Mouse (Mus musculus): ENCODE measurements around the gene Bbs7. TPM values are rescaled to one million over a fixed set of nuclear protein-coding genes. Genes with fewer than 3 reads are reported as not detected.

Gene Bbs7
- polyA plus RNA-seq, 1 experiment from 2014 or later = 13.8 TPM

DNA sequence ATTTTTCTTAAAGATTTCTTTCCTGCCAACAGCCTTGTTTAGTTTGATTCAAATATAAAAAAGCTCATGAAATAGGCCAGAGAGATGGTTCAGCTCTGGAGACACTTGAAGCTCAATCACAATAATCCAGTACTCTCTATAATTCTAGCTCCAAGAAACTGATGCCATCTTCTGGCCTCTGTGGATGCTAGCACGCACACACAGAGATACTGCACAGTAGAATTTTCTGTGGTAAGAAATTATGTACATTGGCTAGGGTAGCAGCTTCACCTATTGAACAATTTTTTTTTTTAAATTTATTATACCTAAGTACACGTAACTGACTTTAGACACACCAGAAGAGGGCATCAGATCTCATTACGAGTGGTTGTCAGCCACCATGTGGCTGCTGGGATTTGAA, 49.6 kb downstream of the Bbs7 start:
- no peaks in the 10 kb centered on the region for H3K9me3 ChIP-seq (ENCODE audit: control insufficient read depth, low read depth, low read length)
- H3K4me1 ChIP-seq (ENCODE audit: control insufficient read depth, insufficient read depth, low read length) = no peaks in the 10 kb centered on the region
- no peak overlapping the region for H3K27ac ChIP-seq (ENCODE audit: low read length)
- H3K9ac ChIP-seq (replicated peaks; ENCODE audit: low read depth, low read length) = no peak overlapping the region
- ATAC-seq (ENCODE audit: insufficient number of reproducible peaks, insufficient read depth, low FRiP score, low read depth) = no peak
- no peak overlapping the region for H3K4me3 ChIP-seq (ENCODE audit: low read depth, low read length)
- H3K4me2 ChIP-seq (replicated peaks; ENCODE audit: low read depth, low read length) = no peak overlapping the region
- WGBS = 89% methylated on average over 3 of the region's 3 CpGs
- peaks cover 73% of the 10 kb centered on the region for H3K36me3 ChIP-seq (ENCODE audit: control insufficient read depth, insufficient read depth, low read length)
- H3K27me3 ChIP-seq (ENCODE audit: control insufficient read depth, insufficient read depth, low read length) = no peaks in the 10 kb centered on the region

DNA sequence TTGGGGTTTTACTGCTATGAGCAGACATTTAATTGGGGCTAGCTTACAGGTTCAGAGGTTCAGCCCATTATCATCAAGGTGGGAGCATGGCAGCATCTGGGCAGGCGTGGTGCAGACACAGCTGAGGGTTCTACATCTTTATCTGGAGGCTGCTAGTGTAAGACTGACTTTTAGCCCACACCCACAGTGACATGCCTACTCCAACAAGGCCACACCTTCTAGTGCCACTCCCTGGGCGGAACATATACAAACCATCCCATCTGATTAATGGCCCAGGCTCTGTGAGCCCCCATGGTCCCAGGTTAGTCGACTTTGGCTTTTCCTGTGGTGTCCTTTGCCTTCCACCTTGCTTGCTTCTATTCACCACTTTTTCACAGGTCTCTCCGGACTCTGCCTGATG, 53.7 kb downstream of the Bbs7 start:
- ATAC-seq (ENCODE audit: insufficient number of reproducible peaks, insufficient read depth, low FRiP score, low read depth) = peak; percentile 28; the same call in 1 of the 2 replicates
- H3K36me3 ChIP-seq (ENCODE audit: control insufficient read depth, insufficient read depth, low read length) = peaks cover 67% of the 10 kb centered on the region
- 70% methylated on average over 4 of the region's 4 CpGs for WGBS

DNA sequence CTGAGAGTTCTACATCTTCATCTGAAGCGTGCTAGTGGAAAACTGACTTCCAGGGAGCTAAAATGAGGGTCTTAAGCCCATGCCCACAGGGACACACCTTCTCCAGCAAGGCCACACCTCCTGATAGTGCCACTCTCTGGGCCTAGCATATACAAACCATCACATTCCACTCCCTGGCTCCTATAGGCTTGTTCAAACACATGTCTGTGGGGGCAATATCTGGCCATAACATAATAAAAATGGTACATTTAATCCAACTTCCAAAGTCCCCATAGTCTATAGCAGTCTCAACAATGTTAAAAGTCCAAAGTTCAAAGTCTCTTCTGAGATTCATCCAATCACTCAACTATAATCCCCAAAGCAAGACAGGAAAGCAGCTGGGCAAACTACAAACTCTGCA, 55.7 kb downstream of the Bbs7 start:
- 95% methylated on average over 1 of the region's 1 CpGs for WGBS
- no peaks in the 10 kb centered on the region for H3K4me1 ChIP-seq (ENCODE audit: control insufficient read depth, insufficient read depth, low read length)
- H3K4me2 ChIP-seq (replicated peaks; ENCODE audit: low read depth, low read length) = no peak overlapping the region
- peaks cover 52% of the 10 kb centered on the region for H3K36me3 ChIP-seq (ENCODE audit: control insufficient read depth, insufficient read depth, low read length)
- no peaks in the 10 kb centered on the region for H3K27me3 ChIP-seq (ENCODE audit: control insufficient read depth, insufficient read depth, low read length)
- H3K27ac ChIP-seq (ENCODE audit: low read length) = no peak overlapping the region
- H3K9ac ChIP-seq (replicated peaks; ENCODE audit: low read depth, low read length) = no peak overlapping the region
- no peak overlapping the region for H3K4me3 ChIP-seq (ENCODE audit: low read depth, low read length)
- ATAC-seq (ENCODE audit: insufficient number of reproducible peaks, insufficient read depth, low FRiP score, low read depth) = no peak
- no peaks in the 10 kb centered on the region for H3K9me3 ChIP-seq (ENCODE audit: control insufficient read depth, low read depth, low read length)

More for the DNA sequence above, 53.7 kb downstream of the Bbs7 start:
- Histone ChIP-seq H3K4me1 (ENCODE audit: control insufficient read depth, insufficient read depth, low read length) (no peaks in the 10 kb centered on the region), H3K4me2 (replicated peaks; ENCODE audit: low read depth, low read length) (no peak overlapping the region), H3K27me3 (ENCODE audit: control insufficient read depth, insufficient read depth, low read length) (no peaks in the 10 kb centered on the region), H3K4me3 (ENCODE audit: low read depth, low read length) (no peak overlapping the region), H3K27ac (ENCODE audit: low read length) (no peak overlapping the region), H3K9ac (replicated peaks; ENCODE audit: low read depth, low read length) (no peak overlapping the region), H3K9me3 (ENCODE audit: control insufficient read depth, low read depth, low read length) (no peaks in the 10 kb centered on the region)

DNA sequence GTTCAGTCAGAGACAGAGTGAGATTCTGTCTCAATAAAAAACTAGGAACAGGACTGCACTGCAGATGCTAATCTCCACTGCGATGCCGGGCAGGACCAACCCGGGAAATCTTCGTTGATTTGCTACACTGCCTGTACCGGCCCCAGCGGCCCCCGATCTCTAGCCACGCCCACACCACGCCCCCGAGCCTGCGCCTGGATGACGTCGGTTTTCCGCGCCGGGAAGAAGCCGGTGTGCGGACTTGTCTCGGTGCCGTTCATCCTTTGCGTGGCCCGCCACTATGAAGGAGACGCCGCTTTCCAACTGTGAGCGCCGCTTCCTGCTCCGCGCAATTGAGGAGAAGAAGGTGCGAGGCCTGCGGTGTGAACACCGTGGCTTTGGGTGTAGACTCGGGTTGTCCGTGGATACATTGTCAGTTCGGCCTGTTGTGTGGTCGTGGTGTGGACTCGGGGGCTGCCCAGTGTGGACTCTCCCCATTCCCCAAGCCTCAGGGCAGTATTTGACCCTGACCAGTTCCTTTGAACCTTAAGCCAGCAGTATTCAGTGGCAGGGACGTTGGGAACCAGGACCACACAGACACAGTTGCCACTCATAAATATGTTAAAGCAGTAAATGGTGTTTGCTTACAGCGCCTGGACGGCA, 60.8 kb downstream of the Bbs7 start, which contains the start of gene Exosc9:
Gene Exosc9, plus strand, starts transcription at position 201 of the 642 bp plus-strand sequence.
- no peaks in the 10 kb centered on the region for H3K27me3 ChIP-seq (ENCODE audit: control insufficient read depth, insufficient read depth, low read length)
- peaks cover 22% of the 10 kb centered on the region; the same call in 1 of the 2 replicates for H3K36me3 ChIP-seq (ENCODE audit: control insufficient read depth, insufficient read depth, low read length)
- peak within 1 kb of the TSS; percentile 88 for H3K4me2 ChIP-seq (replicated peaks; ENCODE audit: low read depth, low read length)
- ATAC-seq (ENCODE audit: insufficient number of reproducible peaks, insufficient read depth, low FRiP score, low read depth) = peak; percentile 94
- WGBS = under 1% methylated on average over 39 of the region's 39 CpGs
- no peaks in the 10 kb centered on the region for H3K9me3 ChIP-seq (ENCODE audit: control insufficient read depth, low read depth, low read length)
- H3K27ac ChIP-seq (ENCODE audit: low read length) = peak within 1 kb of the TSS; percentile 39; the same call in 1 of the 2 replicates
- peak within 1 kb of the TSS; percentile 65 for H3K9ac ChIP-seq (replicated peaks; ENCODE audit: low read depth, low read length)
- H3K4me1 ChIP-seq (ENCODE audit: control insufficient read depth, insufficient read depth, low read length) = 0 out of 2 replicates have a peak, but pooled peaks cover 5% of the 10 kb centered on the region
- H3K4me3 ChIP-seq (ENCODE audit: low read depth, low read length) = peak within 1 kb of the TSS; percentile 92

DNA sequence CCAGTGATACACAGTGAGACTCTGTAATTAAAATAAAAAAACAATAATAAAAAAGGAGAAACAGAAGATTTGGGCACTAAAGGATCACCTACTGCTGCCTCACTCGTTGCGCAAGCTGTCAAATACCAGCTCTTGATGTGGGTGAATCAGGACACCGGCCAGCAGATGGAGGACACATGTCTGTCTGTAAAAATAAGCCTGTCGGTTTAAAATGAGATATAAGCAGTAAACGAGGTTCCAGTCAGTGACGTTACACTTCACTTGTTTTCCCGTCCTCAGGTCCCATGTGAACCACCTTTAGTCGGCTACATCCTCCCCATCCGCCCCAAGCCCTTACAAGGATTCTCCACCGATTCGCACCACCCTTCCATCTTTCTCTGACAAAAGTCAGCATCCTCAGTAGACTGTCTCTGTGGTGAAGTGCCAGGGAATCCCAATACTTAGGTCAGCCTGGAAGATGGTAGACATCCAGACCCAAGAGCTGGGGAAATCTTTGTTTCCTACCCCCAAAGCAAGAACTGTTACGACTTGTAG, 61.4 kb downstream of the Bbs7 start:
- WGBS = 21% methylated on average over 12 of the region's 12 CpGs
- peak overlapping the region; percentile 33; the same call in 1 of the 2 replicates for H3K27ac ChIP-seq (ENCODE audit: low read length)
- no peaks in the 10 kb centered on the region for H3K27me3 ChIP-seq (ENCODE audit: control insufficient read depth, insufficient read depth, low read length)
- H3K9me3 ChIP-seq (ENCODE audit: control insufficient read depth, low read depth, low read length) = no peaks in the 10 kb centered on the region
- peaks cover 19% of the 10 kb centered on the region; the same call in 1 of the 2 replicates for H3K36me3 ChIP-seq (ENCODE audit: control insufficient read depth, insufficient read depth, low read length)
- no peak; the same call in 1 of the 2 replicates for ATAC-seq (ENCODE audit: insufficient number of reproducible peaks, insufficient read depth, low FRiP score, low read depth)
- 0 out of 2 replicates have a peak overlapping the region, but pooled peaks have one; percentile 65 for H3K9ac ChIP-seq (replicated peaks; ENCODE audit: low read depth, low read length)
- H3K4me2 ChIP-seq (replicated peaks; ENCODE audit: low read depth, low read length) = peak overlapping the region; percentile 88
- peak overlapping the region; percentile 92 for H3K4me3 ChIP-seq (ENCODE audit: low read depth, low read length)
- 0 out of 2 replicates have a peak, but pooled peaks cover 5% of the 10 kb centered on the region for H3K4me1 ChIP-seq (ENCODE audit: control insufficient read depth, insufficient read depth, low read length)

DNA sequence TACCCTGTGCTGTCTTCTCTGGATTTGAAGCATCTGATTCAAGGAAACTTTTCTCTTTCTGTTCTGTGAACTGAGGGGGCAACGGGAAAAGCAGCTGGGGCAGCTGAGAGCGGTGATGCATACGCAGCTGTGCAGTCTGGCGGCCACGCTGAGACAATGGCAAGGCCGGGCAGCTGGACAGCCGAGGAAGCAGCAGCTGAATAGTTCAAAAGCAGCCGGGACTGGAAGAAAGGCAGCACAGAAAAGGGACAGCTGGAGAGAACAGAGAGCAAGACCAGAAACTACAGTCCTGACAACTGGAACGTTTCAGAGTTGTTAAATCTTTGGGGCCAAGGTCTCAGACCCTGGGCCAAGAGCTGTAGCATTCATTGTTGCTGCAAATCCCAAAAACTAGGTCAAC, 61.9 kb downstream of the Bbs7 start:
- peaks cover 17% of the 10 kb centered on the region; the same call in 1 of the 2 replicates for H3K36me3 ChIP-seq (ENCODE audit: control insufficient read depth, insufficient read depth, low read length)
- no peak; the same call in 1 of the 2 replicates for ATAC-seq (ENCODE audit: insufficient number of reproducible peaks, insufficient read depth, low FRiP score, low read depth)
- H3K4me2 ChIP-seq (replicated peaks; ENCODE audit: low read depth, low read length) = peak overlapping the region; percentile 88
- no peak overlapping the region; the same call in 1 of the 2 replicates for H3K27ac ChIP-seq (ENCODE audit: low read length)
- WGBS = 44% methylated on average over 9 of the region's 9 CpGs
- H3K9ac ChIP-seq (replicated peaks; ENCODE audit: low read depth, low read length) = no peak overlapping the region
- H3K4me1 ChIP-seq (ENCODE audit: control insufficient read depth, insufficient read depth, low read length) = 0 out of 2 replicates have a peak, but pooled peaks cover 5% of the 10 kb centered on the region
- H3K4me3 ChIP-seq (ENCODE audit: low read depth, low read length) = no peak overlapping the region
- no peaks in the 10 kb centered on the region for H3K27me3 ChIP-seq (ENCODE audit: control insufficient read depth, insufficient read depth, low read length)
- H3K9me3 ChIP-seq (ENCODE audit: control insufficient read depth, low read depth, low read length) = no peaks in the 10 kb centered on the region

DNA sequence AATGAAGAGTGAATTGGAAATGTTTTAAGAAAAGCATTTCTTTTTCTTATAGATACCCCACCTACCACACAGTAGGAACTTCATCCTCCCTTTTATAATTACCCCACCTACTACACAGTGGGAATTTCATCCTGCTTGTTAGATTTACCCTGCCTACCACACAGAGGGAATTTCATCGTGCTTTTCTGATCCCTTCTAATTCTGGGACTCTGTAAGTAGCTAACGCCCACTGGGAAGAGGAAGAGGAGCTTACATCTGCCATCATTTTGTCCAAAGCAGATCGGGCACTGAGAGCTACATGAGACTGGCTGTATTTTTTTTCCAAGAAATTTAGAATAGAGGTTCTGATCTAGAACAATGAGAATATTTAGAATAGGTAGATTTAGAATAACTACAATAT, 68.3 kb downstream of the Bbs7 start:
- ATAC-seq (ENCODE audit: insufficient number of reproducible peaks, insufficient read depth, low FRiP score, low read depth) = no peak
- whole genome bisulfite sequencing = 73% methylated on average over 3 of the region's 3 CpGs
- Histone ChIP-seq H3K27me3 (ENCODE audit: control insufficient read depth, insufficient read depth, low read length) (no peaks in the 10 kb centered on the region), H3K9me3 (ENCODE audit: control insufficient read depth, low read depth, low read length) (no peaks in the 10 kb centered on the region), H3K27ac (ENCODE audit: low read length) (no peak overlapping the region), H3K4me2 (replicated peaks; ENCODE audit: low read depth, low read length) (no peak overlapping the region), H3K4me3 (ENCODE audit: low read depth, low read length) (no peak overlapping the region), H3K4me1 (ENCODE audit: control insufficient read depth, insufficient read depth, low read length) (no peaks in the 10 kb centered on the region), H3K9ac (replicated peaks; ENCODE audit: low read depth, low read length) (no peak overlapping the region), H3K36me3 (ENCODE audit: control insufficient read depth, insufficient read depth, low read length) (no peaks in the 10 kb centered on the region)

DNA sequence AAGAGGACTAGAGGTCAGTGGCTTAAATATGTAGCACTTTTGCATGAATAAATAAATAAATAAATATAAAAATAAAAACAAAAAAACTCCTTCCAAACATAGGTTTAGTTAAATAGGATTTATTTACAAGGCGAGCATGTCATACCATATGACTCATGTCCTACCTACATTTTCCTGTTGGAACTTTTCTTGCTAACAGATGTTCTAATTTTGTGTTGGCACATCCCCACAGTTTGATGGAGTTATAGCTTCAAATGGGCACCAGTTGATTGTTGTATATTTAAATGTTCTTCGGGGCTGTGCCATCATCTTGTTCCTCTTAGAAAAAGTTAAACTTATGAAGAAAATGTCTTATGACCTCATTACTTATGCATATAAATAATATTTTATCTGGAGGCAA, 71.9 kb downstream of the Bbs7 start:
- no peak overlapping the region for H3K9ac ChIP-seq (replicated peaks; ENCODE audit: low read depth, low read length)
- H3K27ac ChIP-seq (ENCODE audit: low read length) = no peak overlapping the region
- no peak overlapping the region for H3K4me2 ChIP-seq (replicated peaks; ENCODE audit: low read depth, low read length)
- ATAC-seq (ENCODE audit: insufficient number of reproducible peaks, insufficient read depth, low FRiP score, low read depth) = no peak
- H3K27me3 ChIP-seq (ENCODE audit: control insufficient read depth, insufficient read depth, low read length) = no peaks in the 10 kb centered on the region
- 89% methylated on average over 2 of the region's 2 CpGs for WGBS
- no peaks in the 10 kb centered on the region for H3K9me3 ChIP-seq (ENCODE audit: control insufficient read depth, low read depth, low read length)
- no peak overlapping the region for H3K4me3 ChIP-seq (ENCODE audit: low read depth, low read length)
- H3K4me1 ChIP-seq (ENCODE audit: control insufficient read depth, insufficient read depth, low read length) = no peaks in the 10 kb centered on the region
- H3K36me3 ChIP-seq (ENCODE audit: control insufficient read depth, insufficient read depth, low read length) = no peaks in the 10 kb centered on the region
